9 mouse cellular contexts compared by ENCODE assay signal in genomic region chr6:29023206-29023967, GRCm38 (mm10). TPM values are rescaled to one million over a fixed set of nuclear protein-coding genes. Genes with fewer than 3 reads are reported as not detected.
DNase-seq lines count a peak whose midpoint lies in the region; ATAC-seq lines count a peak whose summit lies in the region.
"Had no signal": no experiment of that assay in that cellular context is flagged by ENCODE, and none has a peak within 500 bp of the region (broad histone marks: within the 10 kb centered on the region; RNA-seq: fewer than 3 reads in every experiment).

No protein-coding gene starts in this region.

- peaks cover 65% of the 10 kb centered on the region for H3K27me3 ChIP-seq in limb, embryonic 13.5 days

- H3K9me3 ChIP-seq in limb, embryonic 13.5 days: no peaks in the 10 kb centered on the region

- no peak overlapping the region for H3K27ac ChIP-seq in limb, embryonic 13.5 days

- intact Hi-C loops in gastrocnemius, postnatal 14 days (cut with DNase I; ENCODE audit: low total_unique reads): loop anchor here (10.0 kb wide), 1 partner anchor 489 kb away; no protein-coding TSS in a partner anchor

- no peak overlapping the region for H3K4me3 ChIP-seq in limb, embryonic 13.5 days

- 35% methylated on average over 18 of the region's 18 CpGs for WGBS in limb, embryonic 13.5 days

- DNase-seq in B cell, adult 2 months: peak; percentile 45 to 57
- peak; percentile 87 for DNase-seq in R1 (ENCODE audit: low read depth, low spot score)
- peak; percentile 70 to 79 for DNase-seq in cerebellum, postnatal 25 days
- DNase-seq in gastrocnemius, postnatal 14 days: peak; percentile 41
- DNase-seq in kidney, adult 9 months: peak; percentile 51
- DNase-seq in naive thymus-derived CD4-positive, alpha-beta T cell, adult 2 months (ENCODE audit: low read depth): peak; percentile 41
- DNase-seq in thymus, postnatal 25 days: peak; percentile 54

- H3K4me1 ChIP-seq in limb, embryonic 13.5 days: peaks cover 6% of the 10 kb centered on the region; the same call in 1 of the 2 replicates

- no peaks in the 10 kb centered on the region for H3K36me3 ChIP-seq in limb, embryonic 13.5 days

- ATAC-seq in limb, embryonic 13.5 days (ENCODE audit: low FRiP score, low read depth): no peak

- 0 out of 2 replicates have a peak overlapping the region, but pooled peaks have one; percentile 25 for H3K9ac ChIP-seq in limb, embryonic 13.5 days

- H3K4me2 ChIP-seq in limb, embryonic 13.5 days (replicated peaks): peak overlapping the region; percentile 50; the same call in 1 of the 2 replicates

RNA-seq across cellular contexts. Expression of gene Lep, which starts 36.6 kb away (rescaled TPM):
- under 1 TPM; 0.16 to 0.51 TPM for total RNA-seq in gastrocnemius, postnatal 14 days (2021)
- polyA plus RNA-seq in limb, embryonic 13.5 days (2015; fragmentation: Nextera tagmentation; extraction: Ambion mirVana): not detected in 2 replicates
- polyA plus RNA-seq: frontal cortex, adult 2 months had no signal
